Mouse (Mus musculus) embryonic facial prominence, embryonic 14.5 days (tissue): ENCODE results near the gene Erbb3. TPM values are rescaled to one million over a fixed set of nuclear protein-coding genes. Genes with fewer than 3 reads are reported as not detected.

ENCODE experiments used
- ATAC-seq: fragments of 200-750 bp; cut with Nextera tagmentation; 2 replicates; pipeline ENCODE4 v1.8.0; 2017; ENCODE audit warnings: low read depth, moderate number of reproducible peaks, moderate TSS enrichment
- DNase-seq: peaks from one replicate; pipeline ENCODE4 v3.0.0-alpha.2; 2015; ENCODE audit warnings: low spot score
- H3K27ac ChIP-seq: fragments of 300-500 bp; sonication (generic); replicated peaks from 2 replicates; pipeline ENCODE4 v1.5.1; 2014; ENCODE audit warnings: low read depth, mild to moderate bottlenecking, low read length, moderate library complexity
- H3K27me3 ChIP-seq: fragments of 300-500 bp; sonication (generic); replicated peaks from 2 replicates; pipeline ENCODE4 v1.6.1; 2014; ENCODE audit warnings: low read length; ENCODE audit not compliant: control insufficient read depth, insufficient read depth
- H3K36me3 ChIP-seq: fragments of 300-500 bp; sonication (generic); 2 replicates; pipeline ENCODE4 v1.6.1; 2014; ENCODE audit warnings: low read length, mixed read lengths; ENCODE audit not compliant: control insufficient read depth, insufficient read depth
- H3K4me1 ChIP-seq: fragments of 300-500 bp; sonication (generic); 2 replicates; pipeline ENCODE4 v1.6.1; 2014; ENCODE audit warnings: antibody characterized with exemption, low read length; ENCODE audit not compliant: control insufficient read depth, insufficient read depth
- H3K4me2 ChIP-seq: fragments of 300-500 bp; sonication (generic); 2 replicates; pipeline ENCODE4 v1.6.1; 2014; ENCODE audit warnings: low read depth, mild to moderate bottlenecking, low read length, moderate library complexity, mixed read lengths
- H3K4me3 ChIP-seq: fragments of 300-500 bp; sonication (generic); 2 replicates; pipeline ENCODE4 v1.5.1; 2014; ENCODE audit warnings: low read depth, mild to moderate bottlenecking, low read length
- H3K9ac ChIP-seq: fragments of 300-500 bp; sonication (generic); 2 replicates; pipeline ENCODE4 v1.6.1; 2014; ENCODE audit warnings: low read depth, mild to moderate bottlenecking, low read length, moderate library complexity, mixed read lengths
- H3K9me3 ChIP-seq: fragments of 300-500 bp; sonication (generic); 2 replicates; pipeline ENCODE4 v1.6.1; 2016; ENCODE audit warnings: low read length; ENCODE audit not compliant: control insufficient read depth
- WGBS: fragments of 180-500 bp; shearing (Covaris S2); extraction: QIAGEN DNeasy Blood & Tissue Kit; methylation state at CpG from one replicate; pipeline ENCODE4 v1.1.7; 2014; 5-methylcytosine and 5-hydroxymethylcytosine counted together
- polyA plus RNA-seq: library from polyadenylated mRNA; unstranded; fragments of >200 nt; fragmentation: Nextera tagmentation; extraction: Ambion mirVana; gene quantifications from 2 replicates; pipeline ENCODE4 v1.2.1, GENCODE M21; 2014

The Erbb3 gene
- polyA plus RNA-seq, 1 experiment from 2014 or later, result 22.7 TPM

DNA sequence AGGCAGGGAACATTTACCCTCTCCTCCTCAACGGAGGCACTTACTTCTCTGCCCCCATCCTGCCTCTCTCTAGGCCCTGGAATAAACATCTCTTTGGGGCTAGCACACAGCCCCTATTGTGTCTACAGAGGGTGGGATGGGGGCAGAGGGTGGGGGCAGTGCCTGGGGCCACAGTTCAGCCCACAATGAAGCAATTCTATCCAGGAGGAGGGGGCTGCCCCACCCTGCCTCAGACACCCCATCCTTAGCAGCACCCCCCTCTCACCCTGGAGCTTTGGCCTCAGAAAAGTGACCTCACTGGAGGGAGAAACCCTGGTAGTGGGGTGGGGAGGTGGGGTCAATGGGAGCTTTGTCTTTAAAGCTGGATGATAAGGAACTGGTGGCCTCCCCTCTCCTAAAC, 2.9 kb downstream of the Erbb3 start:
- peaks cover 28% of the 10 kb centered on the region for H3K27me3 ChIP-seq
- H3K9me3 ChIP-seq, result no peaks in the 10 kb centered on the region
- ATAC-seq (peak; percentile 16; the same call in 1 of the 2 replicates), DNase-seq (peak; percentile 45)
- peaks cover 10% of the 10 kb centered on the region; the same call in 1 of the 2 replicates for H3K4me1 ChIP-seq
- peak overlapping the region; percentile 86 for H3K27ac ChIP-seq
- WGBS, result 20% methylated on average over 1 of the region's 1 CpGs
- H3K4me3 ChIP-seq, result no peak overlapping the region
- H3K36me3 ChIP-seq, result no peaks in the 10 kb centered on the region
- peak overlapping the region; percentile 30; the same call in 1 of the 2 replicates for H3K9ac ChIP-seq
- peak overlapping the region; percentile 98; the same call in 1 of the 2 replicates for H3K4me2 ChIP-seq

DNA sequence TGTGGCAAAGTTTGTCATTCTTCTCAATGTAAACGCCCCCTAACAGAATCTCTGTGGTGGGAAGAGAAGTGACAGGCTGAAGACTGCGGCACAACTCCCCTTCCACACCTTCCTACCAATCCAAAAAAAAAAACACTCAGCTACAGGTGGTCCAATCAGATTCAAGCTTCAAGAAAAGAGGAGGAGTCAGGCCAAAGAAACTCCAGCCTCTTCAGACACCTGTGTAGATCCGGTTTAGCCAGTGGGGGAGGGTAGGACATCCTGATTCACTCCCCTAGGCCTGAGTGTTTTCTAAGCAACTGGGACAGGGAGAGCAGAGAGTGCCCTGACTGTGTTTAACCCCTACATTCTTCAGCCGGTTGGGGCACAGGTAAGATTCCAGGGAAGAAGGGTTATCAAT, 5.1 kb downstream of the Erbb3 start:
- peak; percentile 35; the same call in 1 of the 2 replicates for ATAC-seq
- 17% methylated on average over 4 of the region's 4 CpGs for WGBS

DNA sequence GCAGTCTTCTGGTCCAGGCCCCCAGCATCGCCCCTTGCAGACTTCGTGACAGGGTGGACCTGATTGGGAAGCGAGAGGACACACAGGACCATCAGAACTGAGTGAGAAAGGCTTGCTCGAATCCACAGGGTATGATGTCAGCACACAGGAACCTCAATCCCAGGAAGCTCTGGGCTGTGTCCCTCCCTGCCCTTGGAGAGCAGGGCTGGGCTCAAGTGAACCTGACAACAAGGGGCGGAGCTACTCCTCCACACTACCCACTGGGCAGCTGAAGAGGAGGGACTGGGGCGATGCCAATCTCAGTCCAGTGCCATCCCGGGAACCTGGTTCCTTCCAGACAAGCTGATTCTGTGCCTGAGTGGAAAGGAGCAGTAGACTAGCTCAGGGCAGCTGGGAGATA, 5.8 kb downstream of the Erbb3 start:
- no peak overlapping the region for H3K27ac ChIP-seq
- H3K27me3 ChIP-seq, result peaks cover 17% of the 10 kb centered on the region
- H3K4me1 ChIP-seq, result peaks cover 10% of the 10 kb centered on the region; the same call in 1 of the 2 replicates
- no peaks in the 10 kb centered on the region for H3K36me3 ChIP-seq
- no peaks in the 10 kb centered on the region for H3K9me3 ChIP-seq
- DNase-seq (peak; percentile 46), ATAC-seq (no peak)
- no peak overlapping the region; the same call in 1 of the 2 replicates for H3K9ac ChIP-seq
- peak overlapping the region; percentile 32 for H3K4me2 ChIP-seq
- 38% methylated on average over 7 of the region's 7 CpGs for WGBS
- no peak overlapping the region for H3K4me3 ChIP-seq

More for the DNA sequence above, 5.1 kb downstream of the Erbb3 start:
- no peak overlapping the region for H3K27ac ChIP-seq
- H3K4me2 ChIP-seq, result peak overlapping the region; percentile 32; the same call in 1 of the 2 replicates
- peaks cover 10% of the 10 kb centered on the region; the same call in 1 of the 2 replicates for H3K4me1 ChIP-seq
- DNase-seq, result peak; percentile 88
- no peaks in the 10 kb centered on the region for H3K36me3 ChIP-seq
- no peak overlapping the region for H3K4me3 ChIP-seq
- H3K27me3 ChIP-seq, result peaks cover 24% of the 10 kb centered on the region
- no peak overlapping the region for H3K9ac ChIP-seq
- no peaks in the 10 kb centered on the region for H3K9me3 ChIP-seq

DNA sequence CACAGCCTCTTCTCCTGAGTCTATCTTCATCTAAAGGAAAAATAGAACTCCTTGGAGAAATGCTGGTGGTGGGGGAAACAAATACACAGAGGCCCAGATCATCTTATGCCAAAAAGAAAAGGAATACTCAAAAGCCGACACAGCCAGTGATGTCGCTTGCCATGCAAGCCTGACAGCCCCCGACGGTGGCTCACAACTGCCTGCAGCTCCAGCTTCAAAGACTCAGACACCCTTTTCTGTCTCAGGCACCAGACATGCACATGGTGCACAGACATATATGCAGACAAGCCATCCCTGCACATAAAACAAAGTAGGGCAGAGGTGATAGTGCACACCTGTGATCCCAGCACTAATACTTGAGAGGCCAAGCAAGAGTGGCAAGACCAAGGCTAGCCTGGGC, 9.7 kb downstream of the Erbb3 start:
- Histone ChIP-seq H3K4me1 (peaks cover 4% of the 10 kb centered on the region; the same call in 1 of the 2 replicates), H3K9ac (no peak overlapping the region), H3K27ac (no peak overlapping the region), H3K4me2 (no peak overlapping the region), H3K27me3 (no peaks in the 10 kb centered on the region), H3K9me3 (peaks cover 5% of the 10 kb centered on the region; the same call in 1 of the 2 replicates), H3K36me3 (0 out of 2 replicates have a peak, but pooled peaks cover 12% of the 10 kb centered on the region), H3K4me3 (no peak overlapping the region)
- 71% methylated on average over 4 of the region's 4 CpGs for WGBS
- no peak for ATAC-seq
- no peak for DNase-seq

DNA sequence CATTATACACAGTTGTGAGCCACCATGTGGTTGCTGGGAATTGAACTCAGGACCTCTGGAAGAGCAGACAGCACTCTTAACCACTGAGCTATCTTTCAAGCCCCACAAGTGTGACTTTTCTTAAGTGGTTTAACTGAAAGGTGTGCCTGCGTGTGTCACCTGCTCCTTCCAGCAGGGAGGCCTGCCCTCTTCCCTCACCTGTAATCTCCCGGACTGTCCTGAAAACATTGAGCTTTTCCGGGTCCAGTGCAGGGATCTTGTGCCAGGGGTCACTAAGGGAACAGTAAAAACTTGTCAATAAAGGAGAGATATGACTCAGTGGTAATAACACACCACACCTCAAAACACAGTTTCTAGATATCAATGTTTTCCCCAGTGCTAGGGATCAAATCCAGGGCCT, 10.2 kb downstream of the Erbb3 start:
- Histone ChIP-seq H3K4me1 (peaks cover 4% of the 10 kb centered on the region; the same call in 1 of the 2 replicates), H3K36me3 (0 out of 2 replicates have a peak, but pooled peaks cover 12% of the 10 kb centered on the region), H3K9ac (no peak overlapping the region), H3K27me3 (no peaks in the 10 kb centered on the region), H3K27ac (no peak overlapping the region), H3K4me2 (no peak overlapping the region), H3K9me3 (peaks cover 5% of the 10 kb centered on the region; the same call in 1 of the 2 replicates), H3K4me3 (no peak overlapping the region)
- ATAC-seq (no peak), DNase-seq (no peak)
- 89% methylated on average over 3 of the region's 3 CpGs for WGBS

DNA sequence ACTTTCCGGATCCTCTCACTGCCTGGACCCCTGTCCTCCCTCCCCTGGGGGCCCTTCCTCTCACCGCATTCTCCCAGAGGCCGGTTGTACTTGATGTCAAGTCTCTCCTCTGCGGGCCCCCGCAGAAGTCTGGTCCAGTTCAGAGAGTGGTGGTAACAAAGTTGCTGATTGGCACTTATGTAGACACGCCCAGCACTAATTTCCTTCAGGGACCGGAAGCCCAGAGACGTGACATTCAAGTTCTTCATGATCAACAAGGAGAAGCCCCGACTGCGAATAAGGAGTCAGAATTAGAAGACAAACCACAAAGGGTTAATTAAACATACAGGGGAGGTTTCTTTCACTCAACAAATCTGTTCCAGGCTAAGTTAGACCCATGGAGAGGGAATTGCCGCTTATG, 11.1 kb downstream of the Erbb3 start:
- 62% methylated on average over 11 of the region's 11 CpGs for WGBS
- peaks cover 5% of the 10 kb centered on the region; the same call in 1 of the 2 replicates for H3K9me3 ChIP-seq

DNA sequence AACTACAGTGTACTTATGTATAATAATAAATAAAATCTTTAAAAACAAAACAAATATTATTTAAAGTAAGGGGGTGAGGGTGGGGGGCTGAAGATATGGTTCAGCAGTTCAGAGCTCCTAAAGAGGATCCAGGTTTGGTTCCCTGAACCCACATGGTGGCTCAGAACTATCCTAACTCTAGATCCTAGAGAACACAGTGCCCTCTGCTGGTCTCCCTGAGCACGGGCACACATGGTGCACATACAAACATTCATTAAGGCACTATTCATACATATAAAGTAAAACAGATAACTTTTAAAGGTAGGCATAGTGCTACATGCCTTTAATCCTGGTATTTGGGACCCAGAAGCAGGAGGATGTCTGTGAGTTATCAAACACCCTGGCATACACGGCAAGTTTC, 14.4 kb downstream of the Erbb3 start:
- Histone ChIP-seq H3K36me3 (0 out of 2 replicates have a peak, but pooled peaks cover 16% of the 10 kb centered on the region), H3K4me2 (no peak overlapping the region), H3K4me1 (no peaks in the 10 kb centered on the region), H3K9me3 (peaks cover 5% of the 10 kb centered on the region; the same call in 1 of the 2 replicates), H3K27me3 (no peaks in the 10 kb centered on the region), H3K4me3 (no peak overlapping the region), H3K27ac (no peak overlapping the region), H3K9ac (no peak overlapping the region)
- WGBS, result 92% methylated on average over 2 of the region's 2 CpGs
- DNase-seq (no peak), ATAC-seq (no peak)

More for the DNA sequence above, 11.1 kb downstream of the Erbb3 start:
- H3K4me3 ChIP-seq, result no peak overlapping the region
- no peaks in the 10 kb centered on the region for H3K4me1 ChIP-seq
- DNase-seq (no peak), ATAC-seq (no peak)
- H3K27ac ChIP-seq, result no peak overlapping the region
- H3K9ac ChIP-seq, result no peak overlapping the region
- H3K36me3 ChIP-seq, result 0 out of 2 replicates have a peak, but pooled peaks cover 12% of the 10 kb centered on the region
- H3K4me2 ChIP-seq, result no peak overlapping the region
- no peaks in the 10 kb centered on the region for H3K27me3 ChIP-seq

DNA sequence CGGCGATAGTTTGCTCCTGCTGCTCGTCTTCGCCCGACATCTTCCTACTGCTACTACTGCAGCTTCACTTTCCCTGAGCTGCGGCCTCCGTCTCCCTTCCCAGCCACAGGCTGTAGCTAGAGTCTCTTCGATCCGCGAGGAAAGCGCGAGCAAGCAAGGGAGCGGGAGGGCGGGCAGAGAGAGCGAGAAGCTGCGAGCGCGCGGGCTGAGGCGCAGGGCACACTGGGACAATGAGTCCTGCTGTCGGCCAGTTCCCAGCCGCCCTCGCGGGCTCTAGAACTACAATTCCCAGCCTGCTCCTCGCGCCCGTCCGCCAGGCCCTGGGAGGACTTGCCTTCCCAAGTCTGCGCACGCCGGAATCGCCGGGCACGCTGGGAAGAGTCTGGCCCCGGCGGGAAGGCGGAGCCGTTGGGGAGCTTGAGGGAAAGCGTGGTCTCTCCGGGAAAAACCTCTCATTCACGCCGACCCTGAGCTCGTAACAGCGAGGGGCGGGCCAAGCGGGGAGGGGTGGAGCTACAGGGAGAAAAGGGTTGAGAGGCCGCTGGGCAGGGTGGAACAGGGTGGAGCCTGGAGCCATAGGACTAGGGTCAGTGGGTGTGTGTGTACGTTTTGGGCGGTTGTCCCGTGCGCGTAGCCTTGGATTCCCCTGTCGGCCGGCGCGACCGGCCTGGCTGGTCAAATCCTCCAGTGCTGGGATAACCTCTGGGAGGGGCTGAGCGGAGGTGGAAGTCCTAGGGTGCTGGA, 23.5 kb downstream of the Erbb3 start, which contains the start of gene Pa2g4:
Pa2g4 (minus strand) TSS at position 200 of the 744 bp plus-strand sequence.
- H3K36me3 ChIP-seq, result peaks cover 34% of the 10 kb centered on the region
- peak within 1 kb of the TSS; percentile 78 for H3K4me2 ChIP-seq
- H3K4me1 ChIP-seq, result peaks cover 8% of the 10 kb centered on the region
- peak within 1 kb of the TSS; percentile 99 for H3K4me3 ChIP-seq
- H3K9ac ChIP-seq, result peak within 1 kb of the TSS; percentile 97
- peak; percentile 99 for DNase-seq
- WGBS, result under 1% methylated on average over 49 of the region's 58 CpGs
- peak within 1 kb of the TSS; percentile 94 for H3K27ac ChIP-seq
- no peaks in the 10 kb centered on the region for H3K9me3 ChIP-seq
- ATAC-seq, result peak; percentile 99
- no peaks in the 10 kb centered on the region for H3K27me3 ChIP-seq
